Mouse (Mus musculus): ENCODE data around the gene Maml3. TPM values are rescaled to one million over a fixed set of nuclear protein-coding genes. Genes with fewer than 3 reads are reported as not detected.

Gene Maml3
- polyA plus RNA-seq, 1 experiment from 2014 or later, result 2.6 TPM

DNA sequence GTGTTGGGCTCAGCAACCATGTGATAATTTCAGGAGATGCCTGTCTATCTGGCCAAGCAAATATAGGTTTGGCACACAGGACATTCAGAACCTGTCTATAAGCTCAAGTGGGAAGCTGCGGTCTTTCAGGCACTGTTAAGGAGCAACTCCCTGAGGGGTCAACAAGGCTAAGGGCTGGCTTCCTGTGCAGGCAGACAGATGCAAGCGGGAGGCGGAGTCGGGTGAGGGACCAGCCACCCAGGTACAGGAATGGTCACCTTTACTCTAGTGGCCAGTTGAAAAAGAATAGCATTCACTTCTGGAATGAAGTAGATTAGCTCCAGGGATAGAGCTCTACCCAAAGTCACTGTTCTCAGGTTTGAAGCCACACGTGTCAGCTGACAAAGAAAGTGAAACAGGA, 348.6 kb downstream of the Maml3 start:
- no peaks in the 10 kb centered on the region for H3K9me3 ChIP-seq (replicated peaks; ENCODE audit: control insufficient read depth, low read length)
- H3K36me3 ChIP-seq (ENCODE audit: control insufficient read depth, insufficient read depth, low read length), result no peaks in the 10 kb centered on the region
- no peak overlapping the region for H3K4me2 ChIP-seq
- H3K4me1 ChIP-seq (ENCODE audit: control insufficient read depth, insufficient read depth, low read length), result peaks cover 15% of the 10 kb centered on the region
- no peak overlapping the region for H3K27ac ChIP-seq (ENCODE audit: low read depth, low read length)
- no peak overlapping the region for H3K4me3 ChIP-seq (ENCODE audit: low read depth, low read length)
- H3K27me3 ChIP-seq (ENCODE audit: control insufficient read depth, insufficient read depth, low read length), result no peaks in the 10 kb centered on the region
- ATAC-seq (replicated peaks; ENCODE audit: insufficient number of reproducible peaks, low FRiP score, low TSS enrichment), result no peak
- no peak overlapping the region for H3K9ac ChIP-seq (ENCODE audit: low read depth, low read length)
- WGBS (ENCODE audit: insufficient replicate concordance), result 54% methylated on average over 5 of the region's 5 CpGs

DNA sequence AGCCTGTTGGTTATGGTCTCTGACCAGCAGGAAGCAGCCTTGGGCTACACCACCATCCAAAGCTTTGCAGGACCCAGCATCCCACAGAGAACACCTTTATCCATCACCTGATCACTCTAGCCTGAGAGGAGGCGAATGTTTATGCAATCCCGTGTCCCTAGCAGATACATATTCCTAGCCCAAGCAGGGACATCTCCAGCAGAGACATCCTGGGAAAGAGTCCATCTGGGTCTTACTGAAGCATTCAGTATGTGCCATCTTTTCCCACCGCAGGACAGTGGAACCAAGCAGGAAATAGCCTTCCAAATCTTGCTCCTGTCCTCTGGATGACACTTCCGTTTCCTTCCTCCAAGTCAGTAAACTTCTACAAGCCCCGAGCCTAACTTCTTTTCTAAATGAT, 351.6 kb downstream of the Maml3 start:
- no peak for ATAC-seq (replicated peaks; ENCODE audit: insufficient number of reproducible peaks, low FRiP score, low TSS enrichment)

DNA sequence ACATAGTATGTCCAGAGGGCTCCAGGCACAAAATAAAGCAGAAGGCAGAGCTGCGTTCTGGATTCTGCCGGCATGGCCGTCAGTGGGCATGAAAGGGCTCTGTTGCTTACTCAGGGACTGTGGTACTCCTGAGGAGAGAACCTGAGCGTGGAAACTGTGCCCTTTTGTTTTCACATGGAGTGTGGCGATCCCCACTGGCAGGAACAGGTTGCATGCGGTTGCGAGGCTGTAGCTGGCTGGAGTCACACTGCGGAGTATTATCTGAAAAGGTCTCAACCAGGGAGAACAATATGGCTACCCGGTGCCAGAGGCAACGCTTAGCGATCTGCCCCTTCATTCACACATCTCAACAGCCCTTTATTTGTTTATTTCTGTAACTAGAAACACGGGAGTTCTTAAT, 353.4 kb downstream of the Maml3 start:
- Histone ChIP-seq H3K9me3 (replicated peaks; ENCODE audit: control insufficient read depth, low read length) (no peaks in the 10 kb centered on the region), H3K36me3 (ENCODE audit: control insufficient read depth, insufficient read depth, low read length) (no peaks in the 10 kb centered on the region), H3K4me2 (no peak overlapping the region), H3K9ac (ENCODE audit: low read depth, low read length) (no peak overlapping the region), H3K4me1 (ENCODE audit: control insufficient read depth, insufficient read depth, low read length) (peaks cover 42% of the 10 kb centered on the region), H3K27me3 (ENCODE audit: control insufficient read depth, insufficient read depth, low read length) (no peaks in the 10 kb centered on the region), H3K4me3 (ENCODE audit: low read depth, low read length) (no peak overlapping the region), H3K27ac (ENCODE audit: low read depth, low read length) (0 out of 2 replicates have a peak overlapping the region, but pooled peaks have one; percentile 58)
- ATAC-seq (replicated peaks; ENCODE audit: insufficient number of reproducible peaks, low FRiP score, low TSS enrichment), result no peak
- 83% methylated on average over 12 of the region's 12 CpGs for WGBS (ENCODE audit: insufficient replicate concordance)

More for the DNA sequence above, 351.6 kb downstream of the Maml3 start:
- no peaks in the 10 kb centered on the region for H3K27me3 ChIP-seq (ENCODE audit: control insufficient read depth, insufficient read depth, low read length)
- H3K36me3 ChIP-seq (ENCODE audit: control insufficient read depth, insufficient read depth, low read length), result no peaks in the 10 kb centered on the region
- H3K9ac ChIP-seq (ENCODE audit: low read depth, low read length), result no peak overlapping the region
- H3K27ac ChIP-seq (ENCODE audit: low read depth, low read length), result no peak overlapping the region
- no peak overlapping the region for H3K4me3 ChIP-seq (ENCODE audit: low read depth, low read length)
- H3K4me1 ChIP-seq (ENCODE audit: control insufficient read depth, insufficient read depth, low read length), result peaks cover 42% of the 10 kb centered on the region
- H3K4me2 ChIP-seq, result no peak overlapping the region
- WGBS (ENCODE audit: insufficient replicate concordance), result 70% methylated on average over 5 of the region's 5 CpGs
- no peaks in the 10 kb centered on the region for H3K9me3 ChIP-seq (replicated peaks; ENCODE audit: control insufficient read depth, low read length)

DNA sequence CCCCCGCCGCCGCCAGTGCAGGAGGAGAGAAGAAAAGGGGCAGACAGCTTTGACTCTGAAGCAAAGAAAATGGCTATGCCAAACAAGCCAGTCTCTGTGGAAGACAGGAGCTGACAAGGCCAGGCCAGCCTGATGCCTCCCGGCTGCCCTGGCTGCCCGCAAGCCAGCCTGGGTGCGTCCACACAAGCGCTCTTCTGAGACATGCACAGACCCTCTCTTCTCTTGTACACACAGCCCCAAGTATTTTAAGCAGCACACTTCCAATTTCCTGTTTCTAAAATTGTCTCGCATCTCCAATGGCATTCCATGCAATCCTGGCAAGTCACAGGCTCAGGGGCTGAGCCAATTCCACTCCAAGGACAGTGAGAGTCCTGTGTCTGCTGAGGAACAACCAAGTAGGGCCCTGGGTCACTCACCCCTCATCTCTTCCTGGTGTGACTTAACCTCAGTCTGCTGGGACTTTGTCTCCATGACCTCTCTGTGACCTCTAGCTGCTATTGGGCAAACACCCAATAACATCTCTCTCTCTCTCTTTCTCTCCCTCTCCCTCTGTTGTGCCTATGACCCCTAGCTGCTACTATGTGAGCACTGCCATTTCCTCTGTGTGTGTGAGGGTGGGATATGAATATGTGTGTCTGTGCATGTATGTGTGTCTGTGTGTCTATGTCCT, 354.9 kb downstream of the Maml3 start:
- Histone ChIP-seq H3K4me3 (ENCODE audit: low read depth, low read length) (no peak overlapping the region), H3K36me3 (ENCODE audit: control insufficient read depth, insufficient read depth, low read length) (no peaks in the 10 kb centered on the region), H3K9me3 (replicated peaks; ENCODE audit: control insufficient read depth, low read length) (no peaks in the 10 kb centered on the region), H3K27ac (ENCODE audit: low read depth, low read length) (peak overlapping the region; percentile 92), H3K27me3 (ENCODE audit: control insufficient read depth, insufficient read depth, low read length) (no peaks in the 10 kb centered on the region), H3K9ac (ENCODE audit: low read depth, low read length) (peak overlapping the region; percentile 58), H3K4me1 (ENCODE audit: control insufficient read depth, insufficient read depth, low read length) (peaks cover 32% of the 10 kb centered on the region), H3K4me2 (peak overlapping the region; percentile 44)
- ATAC-seq (replicated peaks; ENCODE audit: insufficient number of reproducible peaks, low FRiP score, low TSS enrichment), result peak; percentile 71
- 16% methylated on average over 8 of the region's 8 CpGs for WGBS (ENCODE audit: insufficient replicate concordance)

DNA sequence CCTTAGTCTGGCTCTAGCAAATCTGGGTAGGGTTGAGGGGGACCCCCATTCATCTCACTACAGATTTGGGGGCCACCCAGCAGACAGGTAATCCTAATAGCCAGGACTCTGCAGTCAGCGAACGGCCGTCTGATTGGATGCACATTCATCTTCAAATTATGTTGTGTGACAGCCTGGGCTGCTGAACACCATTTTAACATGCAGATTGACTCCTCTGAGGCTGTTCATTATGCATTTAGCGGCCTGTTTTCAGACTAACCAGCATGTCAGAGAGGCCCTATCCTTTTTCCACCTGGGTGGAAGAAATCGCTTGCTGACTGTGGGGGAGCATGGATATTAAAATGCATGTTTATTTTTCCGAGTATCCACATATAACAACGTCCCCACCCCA, 355.5 kb downstream of the Maml3 start:
- 44% methylated on average over 7 of the region's 7 CpGs for WGBS (ENCODE audit: insufficient replicate concordance)
- H3K4me1 ChIP-seq (ENCODE audit: control insufficient read depth, insufficient read depth, low read length), result peaks cover 37% of the 10 kb centered on the region
- H3K4me3 ChIP-seq (ENCODE audit: low read depth, low read length), result no peak overlapping the region
- H3K27me3 ChIP-seq (ENCODE audit: control insufficient read depth, insufficient read depth, low read length), result no peaks in the 10 kb centered on the region
- no peak for ATAC-seq (replicated peaks; ENCODE audit: insufficient number of reproducible peaks, low FRiP score, low TSS enrichment)
- no peaks in the 10 kb centered on the region for H3K36me3 ChIP-seq (ENCODE audit: control insufficient read depth, insufficient read depth, low read length)
- H3K9me3 ChIP-seq (replicated peaks; ENCODE audit: control insufficient read depth, low read length), result no peaks in the 10 kb centered on the region
- peak overlapping the region; percentile 92 for H3K27ac ChIP-seq (ENCODE audit: low read depth, low read length)
- peak overlapping the region; percentile 58 for H3K9ac ChIP-seq (ENCODE audit: low read depth, low read length)
- peak overlapping the region; percentile 44 for H3K4me2 ChIP-seq

DNA sequence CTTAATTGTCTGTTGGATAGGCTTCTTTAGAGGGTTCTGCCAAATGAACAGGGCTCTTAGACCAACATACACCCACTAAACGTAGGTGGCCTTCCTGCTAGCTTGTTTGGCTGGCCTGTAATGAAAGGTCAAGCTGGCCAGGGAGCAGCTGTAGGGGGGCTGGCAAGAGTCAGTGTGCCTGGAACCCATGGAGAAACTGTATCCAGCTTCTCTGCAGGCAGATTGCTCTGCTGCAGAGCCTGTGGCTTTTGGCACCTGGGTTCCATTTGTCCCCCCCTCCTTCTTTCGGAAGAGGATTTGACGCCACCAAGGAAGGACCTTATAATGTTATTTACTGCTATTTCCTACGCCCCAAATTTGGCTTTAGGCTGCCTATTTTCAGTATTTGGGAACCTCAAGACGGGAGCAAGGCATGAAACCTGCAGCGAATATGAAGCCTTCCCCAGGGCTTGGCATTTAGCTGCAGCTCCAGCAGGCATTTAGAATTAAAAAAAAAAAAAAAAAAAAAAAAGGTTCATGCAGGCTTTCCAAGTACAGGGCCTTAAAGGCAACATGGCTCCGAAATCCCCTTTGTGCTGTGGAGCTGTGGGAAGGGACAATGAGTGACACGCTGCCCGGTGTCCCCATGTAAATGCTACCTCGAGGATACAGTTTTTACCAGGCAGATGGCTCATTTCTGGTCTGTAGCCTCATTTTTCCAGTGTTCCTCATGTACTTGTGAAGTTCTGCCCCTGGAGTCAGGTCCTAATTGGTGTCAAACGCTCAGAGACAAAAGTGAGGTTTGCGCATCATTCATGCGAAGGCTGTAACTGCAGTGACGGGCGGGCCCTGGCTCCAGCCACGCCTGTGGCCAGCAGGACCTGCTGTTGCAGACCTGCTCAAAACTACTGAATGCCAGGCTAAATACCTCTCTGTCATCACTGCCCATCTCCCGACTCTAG, 356.2 kb downstream of the Maml3 start:
- no peaks in the 10 kb centered on the region for H3K27me3 ChIP-seq (ENCODE audit: control insufficient read depth, insufficient read depth, low read length)
- peak overlapping the region; percentile 92 for H3K27ac ChIP-seq (ENCODE audit: low read depth, low read length)
- peaks cover 41% of the 10 kb centered on the region for H3K4me1 ChIP-seq (ENCODE audit: control insufficient read depth, insufficient read depth, low read length)
- no peak overlapping the region for H3K4me3 ChIP-seq (ENCODE audit: low read depth, low read length)
- 65% methylated on average over 17 of the region's 17 CpGs for WGBS (ENCODE audit: insufficient replicate concordance)
- peak overlapping the region; percentile 58 for H3K9ac ChIP-seq (ENCODE audit: low read depth, low read length)
- ATAC-seq (replicated peaks; ENCODE audit: insufficient number of reproducible peaks, low FRiP score, low TSS enrichment), result no peak
- H3K4me2 ChIP-seq, result no peak overlapping the region
- no peaks in the 10 kb centered on the region for H3K9me3 ChIP-seq (replicated peaks; ENCODE audit: control insufficient read depth, low read length)
- no peaks in the 10 kb centered on the region for H3K36me3 ChIP-seq (ENCODE audit: control insufficient read depth, insufficient read depth, low read length)

DNA sequence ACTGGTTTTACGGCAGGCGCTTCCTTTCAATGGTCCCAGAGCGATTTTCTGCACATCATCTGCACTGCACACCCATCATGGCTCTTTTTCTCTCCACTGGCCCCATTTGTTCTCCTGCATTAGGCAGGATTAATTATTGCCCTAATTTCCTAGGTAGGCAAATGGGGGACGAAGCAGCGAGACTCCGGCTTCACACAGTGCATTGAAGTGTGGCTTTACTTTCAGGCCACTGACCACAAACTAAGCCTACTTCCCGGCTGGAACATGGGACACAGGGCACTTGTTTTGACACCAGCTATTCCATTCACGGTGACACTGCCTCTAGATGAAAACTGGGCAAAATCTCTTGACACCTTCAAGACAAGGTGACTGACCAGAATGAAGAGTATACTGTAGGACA, 358.1 kb downstream of the Maml3 start:
- 89% methylated on average over 8 of the region's 8 CpGs for WGBS (ENCODE audit: insufficient replicate concordance)
- ATAC-seq (replicated peaks; ENCODE audit: insufficient number of reproducible peaks, low FRiP score, low TSS enrichment), result no peak
- no peaks in the 10 kb centered on the region for H3K36me3 ChIP-seq (ENCODE audit: control insufficient read depth, insufficient read depth, low read length)
- no peak overlapping the region for H3K9ac ChIP-seq (ENCODE audit: low read depth, low read length)
- H3K9me3 ChIP-seq (replicated peaks; ENCODE audit: control insufficient read depth, low read length), result no peaks in the 10 kb centered on the region
- no peak overlapping the region for H3K4me3 ChIP-seq (ENCODE audit: low read depth, low read length)
- no peak overlapping the region for H3K27ac ChIP-seq (ENCODE audit: low read depth, low read length)
- peaks cover 46% of the 10 kb centered on the region for H3K4me1 ChIP-seq (ENCODE audit: control insufficient read depth, insufficient read depth, low read length)
- H3K27me3 ChIP-seq (ENCODE audit: control insufficient read depth, insufficient read depth, low read length), result no peaks in the 10 kb centered on the region
- H3K4me2 ChIP-seq, result no peak overlapping the region

DNA sequence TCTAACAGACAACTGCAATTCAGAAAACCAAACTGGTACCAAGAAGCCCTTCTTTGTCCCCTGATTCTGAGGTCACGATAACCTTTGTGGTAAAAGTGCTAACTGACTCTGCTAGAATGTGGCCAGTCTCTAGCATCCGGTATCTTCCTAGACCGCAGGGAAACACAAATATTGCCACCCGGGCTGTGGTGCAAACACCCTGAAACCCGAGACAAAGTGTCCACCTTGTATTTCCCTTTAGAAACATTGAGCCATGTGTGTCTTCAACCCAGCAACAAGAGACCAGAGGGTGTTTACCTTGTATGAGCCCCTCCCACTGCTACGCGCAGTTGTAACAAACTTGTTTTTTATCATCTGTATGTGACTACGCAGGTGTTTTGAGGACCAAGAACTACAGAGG, 359.7 kb downstream of the Maml3 start:
- H3K27ac ChIP-seq (ENCODE audit: low read depth, low read length), result peak overlapping the region; percentile 64; the same call in 1 of the 2 replicates
- H3K4me3 ChIP-seq (ENCODE audit: low read depth, low read length), result no peak overlapping the region
- H3K4me1 ChIP-seq (ENCODE audit: control insufficient read depth, insufficient read depth, low read length), result peaks cover 43% of the 10 kb centered on the region
- H3K27me3 ChIP-seq (ENCODE audit: control insufficient read depth, insufficient read depth, low read length), result no peaks in the 10 kb centered on the region
- no peak for ATAC-seq (replicated peaks; ENCODE audit: insufficient number of reproducible peaks, low FRiP score, low TSS enrichment)
- H3K4me2 ChIP-seq, result no peak overlapping the region
- no peak overlapping the region for H3K9ac ChIP-seq (ENCODE audit: low read depth, low read length)
- 65% methylated on average over 8 of the region's 8 CpGs for WGBS (ENCODE audit: insufficient replicate concordance)
- H3K9me3 ChIP-seq (replicated peaks; ENCODE audit: control insufficient read depth, low read length), result no peaks in the 10 kb centered on the region
- no peaks in the 10 kb centered on the region for H3K36me3 ChIP-seq (ENCODE audit: control insufficient read depth, insufficient read depth, low read length)
